Mouse (Mus musculus) ES-Bruce4 (cell line): ENCODE results near the gene Aplp2. TPM values are rescaled to one million over a fixed set of nuclear protein-coding genes. Genes with fewer than 3 reads are reported as not detected.

Experiments used
- H3K27ac ChIP-seq: 2 replicates; pipeline ENCODE4 v1.5.1; 2012; ENCODE audit warnings: low read length, inconsistent platforms; ENCODE audit not compliant: insufficient read depth
- H3K27me3 ChIP-seq: 2 replicates; pipeline ENCODE4 v1.6.1; 2012; ENCODE audit warnings: mild to moderate bottlenecking, low read length, inconsistent platforms; ENCODE audit not compliant: control insufficient read depth, poor library complexity, insufficient read depth, severe bottlenecking
- H3K36me3 ChIP-seq: 2 replicates; pipeline ENCODE4 v1.6.1; 2012; ENCODE audit warnings: inconsistent platforms, mild to moderate bottlenecking, low read length, moderate library complexity; ENCODE audit not compliant: control insufficient read depth, poor library complexity, insufficient read depth, severe bottlenecking
- H3K4me1 ChIP-seq: one replicate; pipeline ENCODE4 v1.8.1; 2011; ENCODE audit warnings: low read length; ENCODE audit not compliant: control insufficient read depth, insufficient read depth
- H3K4me3 ChIP-seq: 2 replicates; pipeline ENCODE4 v1.5.1; 2011; ENCODE audit warnings: low read depth, mild to moderate bottlenecking, low read length
- H3K9ac ChIP-seq: 2 replicates; pipeline ENCODE4 v1.6.1; 2012; ENCODE audit warnings: low read depth, mild to moderate bottlenecking, inconsistent platforms; ENCODE audit not compliant: poor library complexity, severe bottlenecking
- H3K9me3 ChIP-seq: replicated peaks from 2 replicates; pipeline ENCODE4 v1.6.1; 2012; ENCODE audit warnings: mild to moderate bottlenecking, low read length, inconsistent platforms; ENCODE audit not compliant: control insufficient read depth, poor library complexity, insufficient read depth, severe bottlenecking
- CTCF ChIP-seq: IDR thresholded peaks from one replicate; pipeline ENCODE4 v1.8.1; 2011; ENCODE audit warnings: low read depth, low read length
- EP300 ChIP-seq: IDR thresholded peaks from 2 replicates; pipeline ENCODE4 v1.6.1; 2011; ENCODE audit warnings: low read depth, low read length; ENCODE audit not compliant: insufficient read depth
- POLR2A ChIP-seq: IDR thresholded peaks from one replicate; pipeline ENCODE4 v1.8.1; 2011; ENCODE audit warnings: low read length; ENCODE audit not compliant: insufficient read depth
- polyA plus RNA-seq: library from polyadenylated mRNA; stranded (reverse); fragments of >200 nt; gene quantifications from 2 replicates; pipeline ENCODE4 v1.2.4, GENCODE M21; 2011; ENCODE audit warnings: low read depth; ENCODE audit not compliant: missing spikeins, insufficient read depth, insufficient read length

Aplp2 gene
- polyA plus RNA-seq, 1 experiment, result 317 TPM

DNA sequence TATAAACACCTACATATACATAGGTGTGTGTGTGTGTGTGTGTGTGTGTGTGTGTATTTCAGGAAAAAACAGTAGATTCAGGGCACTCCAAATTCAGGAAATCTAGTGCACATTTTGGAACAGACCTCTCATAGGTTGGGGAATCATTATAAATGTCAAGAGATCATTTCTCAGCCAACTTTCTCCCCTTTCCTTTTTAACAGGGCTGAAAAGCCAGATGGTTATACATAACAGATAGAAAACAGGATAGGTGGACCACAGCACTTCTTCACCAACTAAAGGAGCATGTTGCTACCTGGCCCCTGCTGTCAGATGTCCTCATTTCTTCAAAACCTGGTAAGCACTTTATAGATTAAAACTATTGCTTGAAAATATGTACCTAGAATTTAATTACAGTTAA lies 14.9 kb downstream of the Aplp2 start:
- TF ChIP-seq CTCF (no peak), EP300 (no peak)
- Histone ChIP-seq H3K9ac (no peak overlapping the region), H3K36me3 (peaks cover 5% of the 10 kb centered on the region; the same call in 1 of the 2 replicates), H3K27me3 (no peaks in the 10 kb centered on the region), H3K27ac (no peak overlapping the region), H3K9me3 (no peaks in the 10 kb centered on the region), H3K4me3 (no peak overlapping the region), H3K4me1 (no peaks in the 10 kb centered on the region)

DNA sequence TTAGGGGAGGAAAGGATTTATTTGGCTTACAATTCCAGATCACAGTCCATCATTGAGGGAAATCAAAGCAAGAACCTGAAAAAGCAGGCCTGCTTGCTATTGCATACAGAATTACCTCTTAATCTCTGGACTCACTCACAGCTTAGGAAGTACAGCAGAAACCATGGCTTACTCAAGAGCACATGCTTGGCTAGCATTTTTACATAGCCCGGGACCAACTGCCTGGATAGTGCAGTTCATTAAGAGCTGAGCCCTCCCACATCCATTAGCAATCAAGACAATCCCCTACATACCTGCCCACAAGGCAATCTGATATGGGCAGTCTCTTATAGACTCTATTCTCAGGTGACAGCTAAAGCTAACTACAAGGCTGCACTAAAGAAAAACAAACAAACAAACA lies 16.0 kb downstream of the Aplp2 start:
- Histone ChIP-seq H3K27me3 (no peaks in the 10 kb centered on the region), H3K36me3 (peaks cover 5% of the 10 kb centered on the region; the same call in 1 of the 2 replicates), H3K4me1 (no peaks in the 10 kb centered on the region), H3K27ac (no peak overlapping the region), H3K9ac (no peak overlapping the region), H3K9me3 (no peaks in the 10 kb centered on the region), H3K4me3 (no peak overlapping the region)
- TF ChIP-seq CTCF, result no peak
- no peak for TF ChIP-seq EP300
- no peak for TF ChIP-seq POLR2A

DNA sequence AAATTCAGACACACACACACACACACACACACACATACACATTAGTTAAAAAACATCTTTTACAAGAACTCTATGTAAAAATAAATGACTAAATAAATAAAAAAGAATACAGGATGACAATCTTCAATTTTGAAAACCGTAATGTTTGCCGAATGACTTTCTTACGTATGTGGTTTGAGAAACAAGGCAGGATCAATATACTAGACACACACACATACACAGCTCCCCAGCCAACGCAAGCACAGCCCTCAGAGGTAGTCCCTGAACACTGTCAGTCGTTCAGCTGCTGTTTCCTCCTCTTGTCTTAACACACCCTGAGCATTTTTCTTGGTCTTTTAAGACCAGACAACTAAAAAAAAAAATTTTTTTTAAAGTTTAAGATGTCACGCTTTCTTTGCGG lies 19.2 kb downstream of the Aplp2 start:
- no peak overlapping the region for H3K4me3 ChIP-seq
- no peak for TF ChIP-seq POLR2A
- TF ChIP-seq EP300, result no peak
- TF ChIP-seq CTCF, result no peak

DNA sequence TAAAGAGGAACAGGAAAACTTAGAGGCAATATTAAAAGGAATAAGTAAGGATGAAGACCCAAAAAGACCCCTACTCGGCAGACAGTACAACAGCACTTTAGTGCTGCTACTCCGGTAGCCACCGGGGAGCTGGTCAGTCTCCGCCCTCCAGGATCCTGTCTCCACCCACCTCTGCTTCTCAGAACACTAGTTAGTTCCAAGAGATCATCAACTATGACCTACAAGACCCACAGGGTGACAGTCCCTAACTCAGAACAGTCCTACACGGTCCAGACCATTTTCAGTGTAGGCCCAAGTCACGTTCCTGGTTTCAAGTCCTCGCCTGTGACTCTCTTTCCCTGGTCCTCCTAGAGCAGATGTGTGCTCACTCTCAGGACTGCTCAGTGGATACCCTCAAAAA lies 20.1 kb downstream of the Aplp2 start:
- Histone ChIP-seq H3K27me3 (no peaks in the 10 kb centered on the region), H3K9me3 (no peaks in the 10 kb centered on the region), H3K36me3 (peaks cover 5% of the 10 kb centered on the region; the same call in 1 of the 2 replicates), H3K4me3 (no peak overlapping the region), H3K4me1 (no peaks in the 10 kb centered on the region), H3K27ac (no peak overlapping the region), H3K9ac (no peak overlapping the region)
- TF ChIP-seq CTCF (no peak), EP300 (no peak), POLR2A (no peak)

More for the DNA sequence above, 19.2 kb downstream of the Aplp2 start:
- H3K4me1 ChIP-seq, result no peaks in the 10 kb centered on the region
- H3K27me3 ChIP-seq, result no peaks in the 10 kb centered on the region
- H3K9me3 ChIP-seq, result no peaks in the 10 kb centered on the region
- peaks cover 5% of the 10 kb centered on the region; the same call in 1 of the 2 replicates for H3K36me3 ChIP-seq
- H3K9ac ChIP-seq, result no peak overlapping the region
- no peak overlapping the region for H3K27ac ChIP-seq

DNA sequence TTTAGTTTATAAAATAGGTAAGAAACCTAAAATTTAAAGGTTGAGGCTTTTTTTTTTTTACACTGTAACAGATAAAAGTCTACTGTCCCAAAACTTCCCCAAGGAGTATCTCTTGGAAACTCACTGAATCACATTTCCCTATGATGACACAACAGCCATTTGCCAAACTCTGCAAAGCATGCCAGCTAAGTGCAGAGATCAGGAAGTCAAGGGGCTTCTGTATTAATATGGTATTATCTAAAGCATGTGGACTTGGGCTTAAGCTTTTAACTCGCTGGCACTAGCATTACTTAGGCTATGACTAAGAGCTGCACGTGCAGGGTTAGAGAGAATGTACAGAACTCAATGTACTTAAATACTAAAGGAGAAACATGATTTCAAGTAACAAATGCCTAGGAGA lies 22.4 kb downstream of the Aplp2 start:
- H3K27ac ChIP-seq, result no peak overlapping the region
- H3K4me1 ChIP-seq, result no peaks in the 10 kb centered on the region

DNA sequence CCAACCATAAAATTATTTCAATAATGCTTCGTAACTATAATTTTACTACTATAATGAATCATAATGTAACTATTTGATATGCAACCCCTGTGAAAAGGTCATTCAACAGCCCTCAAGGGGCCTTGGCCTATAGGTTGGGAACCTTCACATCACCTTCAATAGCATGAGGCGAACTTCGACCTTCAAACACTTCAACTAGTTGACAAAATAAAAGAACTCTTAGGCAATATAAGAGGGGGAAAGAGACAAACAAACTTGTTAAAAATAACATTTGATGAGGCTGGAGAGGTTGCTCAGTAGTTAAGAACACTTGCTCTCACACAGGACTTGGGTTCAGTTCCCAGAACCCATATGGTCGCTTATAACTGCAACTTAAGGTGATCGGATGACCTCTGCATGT lies 27.2 kb downstream of the Aplp2 start:
- no peak overlapping the region for H3K4me3 ChIP-seq
- no peaks in the 10 kb centered on the region for H3K36me3 ChIP-seq
- no peaks in the 10 kb centered on the region for H3K4me1 ChIP-seq
- TF ChIP-seq POLR2A (no peak), CTCF (no peak), EP300 (no peak)
- no peaks in the 10 kb centered on the region for H3K27me3 ChIP-seq
- H3K9ac ChIP-seq, result no peak overlapping the region
- H3K9me3 ChIP-seq, result no peaks in the 10 kb centered on the region
- H3K27ac ChIP-seq, result no peak overlapping the region

More for the DNA sequence above, 22.4 kb downstream of the Aplp2 start:
- Histone ChIP-seq H3K4me3 (no peak overlapping the region), H3K9me3 (no peaks in the 10 kb centered on the region), H3K36me3 (peaks cover 5% of the 10 kb centered on the region; the same call in 1 of the 2 replicates), H3K27me3 (no peaks in the 10 kb centered on the region), H3K9ac (no peak overlapping the region)
- TF ChIP-seq POLR2A (no peak), CTCF (no peak), EP300 (no peak)
